ENCODE assay signal across 25 mouse cellular contexts in the genomic region with DNA sequence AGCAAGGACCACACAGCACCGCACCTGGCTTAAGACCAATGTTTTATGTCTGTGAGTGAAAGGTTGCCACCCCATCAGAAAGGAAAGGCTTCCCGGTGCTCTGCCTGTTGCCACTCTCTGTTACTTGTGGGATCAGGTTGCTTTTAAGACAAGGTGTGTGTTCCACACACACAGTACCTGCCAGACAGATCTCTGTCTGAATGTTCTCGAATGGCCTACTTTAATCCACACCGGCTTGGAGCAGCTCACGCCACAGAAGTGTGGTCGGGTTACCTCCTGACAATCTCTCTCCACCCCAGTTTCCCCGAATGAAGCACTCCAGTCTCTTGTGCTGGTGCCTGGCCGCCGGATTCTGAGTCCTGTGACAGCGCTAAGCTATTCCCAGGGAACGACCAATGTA.
"Had no signal": no experiment of that assay in that cellular context is flagged by ENCODE, and none has a peak within 500 bp of the region (broad histone marks: within the 10 kb centered on the region; RNA-seq: fewer than 3 reads in every experiment).

No protein-coding gene starts in this region.

- H3K36me3 ChIP-seq: heart, embryonic 10.5 days; heart, embryonic 13.5 days; heart, embryonic 15.5 days; hindbrain, embryonic 13.5 days; intestine, embryonic 15.5 days; limb, embryonic 13.5 days; limb, embryonic 15.5 days; liver, embryonic 13.5 days; liver, embryonic 15.5 days had no signal

- H3K4me1 ChIP-seq: hindbrain, embryonic 13.5 days; liver, embryonic 13.5 days; liver, embryonic 15.5 days had no signal

- H3K9ac ChIP-seq: heart, embryonic 13.5 days; heart, embryonic 15.5 days; hindbrain, embryonic 13.5 days; intestine, embryonic 15.5 days; limb, embryonic 13.5 days; limb, embryonic 15.5 days; liver, embryonic 13.5 days; liver, embryonic 15.5 days; liver, postnatal 0 days had no signal

- H3K27me3 ChIP-seq: heart, embryonic 15.5 days; intestine, embryonic 15.5 days; limb, embryonic 13.5 days; limb, embryonic 15.5 days; liver, embryonic 13.5 days; liver, embryonic 15.5 days had no signal

- H3K4me3 ChIP-seq: heart, embryonic 10.5 days; heart, embryonic 13.5 days; heart, embryonic 15.5 days; hindbrain, embryonic 13.5 days; intestine, embryonic 15.5 days; limb, embryonic 13.5 days; limb, embryonic 15.5 days; liver, embryonic 13.5 days; liver, embryonic 15.5 days had no signal

- ATAC-seq: hindbrain, embryonic 16.5 days; inflammation-experienced regulatory T-cells, adult 6 months; intestine, postnatal 0 days; liver, postnatal 0 days had no signal

- H3K9me3 ChIP-seq: heart, embryonic 10.5 days; heart, embryonic 13.5 days; heart, embryonic 15.5 days; hindbrain, embryonic 13.5 days; intestine, embryonic 15.5 days; limb, embryonic 13.5 days; limb, embryonic 15.5 days; liver, embryonic 13.5 days; liver, embryonic 15.5 days had no signal

- H3K27ac ChIP-seq: heart, embryonic 10.5 days; heart, embryonic 13.5 days; heart, embryonic 15.5 days; hindbrain, embryonic 13.5 days; intestine, embryonic 15.5 days; limb, embryonic 13.5 days; limb, embryonic 15.5 days; liver, embryonic 13.5 days; liver, embryonic 15.5 days had no signal

- DNase-seq: gastrocnemius, postnatal 14 days; gastrocnemius, postnatal 36 days; heart, adult 18-20 months; heart, postnatal 14 days; heart, postnatal 36 days; kidney, adult 18-20 months; kidney, adult 8-10 months; kidney, postnatal 10 days; kidney, postnatal 25 days; layer of hippocampus, adult 9-11 months; layer of hippocampus, postnatal 36 days; left cerebral cortex, postnatal 4 days; liver, embryonic 13.5 days; liver, postnatal 0 days had no signal

- H3K4me2 ChIP-seq: heart, embryonic 13.5 days; heart, embryonic 15.5 days; hindbrain, embryonic 13.5 days; intestine, embryonic 15.5 days; limb, embryonic 13.5 days; limb, embryonic 15.5 days; liver, embryonic 13.5 days; liver, embryonic 15.5 days had no signal
